Mouse (Mus musculus) thymus, postnatal 25 days (tissue): ENCODE data around the gene Myo1e.
"Not testable (repeated sequence)": the region's sequence is repeated elsewhere in the genome, so short reads cannot be mapped to it uniquely, and the experiment has no call there.

Experiments used
- DNase-seq: peaks from one replicate; pipeline ENCODE4 v3.0.0; 2022

Gene Myo1e

GRCm38 (mm10) chr9:70256027-70256426, 48.9 kb downstream of the Myo1e start:
- not testable (repeated sequence) for DNase-seq

DNA sequence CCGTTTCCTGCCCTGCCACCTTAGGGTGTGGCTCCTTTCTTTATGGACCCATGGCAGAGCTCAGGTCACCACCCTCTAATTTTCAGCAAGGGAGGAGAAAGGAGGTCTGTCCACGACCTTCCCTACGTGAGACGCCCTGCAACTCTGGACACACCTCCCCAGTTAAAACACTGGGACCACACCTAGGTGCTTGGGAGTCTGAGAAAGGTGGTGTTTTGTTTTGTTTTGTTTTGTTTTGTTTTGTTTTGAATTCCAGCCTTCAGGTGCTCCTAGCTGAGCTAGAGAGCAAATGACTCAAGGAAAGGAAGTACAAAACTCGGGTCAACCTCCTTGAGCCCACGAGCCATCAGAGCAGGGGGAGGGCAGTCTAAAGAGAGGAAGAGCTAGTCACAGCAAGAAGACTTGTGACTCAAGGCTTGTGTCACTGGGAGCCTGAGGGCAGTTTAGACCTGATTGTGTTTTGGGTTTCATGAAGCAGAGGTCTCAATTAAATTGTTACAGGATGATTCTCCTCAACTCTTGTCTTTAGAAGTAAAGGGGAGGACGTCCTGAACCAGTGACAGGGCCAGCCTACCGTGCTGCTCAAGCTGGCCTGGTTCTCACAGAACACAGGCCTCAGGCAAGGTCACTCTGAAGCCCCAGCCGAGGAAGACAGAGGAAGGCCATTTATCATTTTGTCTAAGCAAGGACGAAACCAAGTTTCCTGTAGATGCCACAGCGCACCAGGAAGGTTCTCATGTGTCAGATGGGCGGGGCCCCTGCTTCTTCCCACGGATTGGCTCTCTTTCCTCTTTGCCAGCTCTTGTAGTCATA, 50.3 kb downstream of the Myo1e start:
- peak; percentile 35 for DNase-seq

DNA sequence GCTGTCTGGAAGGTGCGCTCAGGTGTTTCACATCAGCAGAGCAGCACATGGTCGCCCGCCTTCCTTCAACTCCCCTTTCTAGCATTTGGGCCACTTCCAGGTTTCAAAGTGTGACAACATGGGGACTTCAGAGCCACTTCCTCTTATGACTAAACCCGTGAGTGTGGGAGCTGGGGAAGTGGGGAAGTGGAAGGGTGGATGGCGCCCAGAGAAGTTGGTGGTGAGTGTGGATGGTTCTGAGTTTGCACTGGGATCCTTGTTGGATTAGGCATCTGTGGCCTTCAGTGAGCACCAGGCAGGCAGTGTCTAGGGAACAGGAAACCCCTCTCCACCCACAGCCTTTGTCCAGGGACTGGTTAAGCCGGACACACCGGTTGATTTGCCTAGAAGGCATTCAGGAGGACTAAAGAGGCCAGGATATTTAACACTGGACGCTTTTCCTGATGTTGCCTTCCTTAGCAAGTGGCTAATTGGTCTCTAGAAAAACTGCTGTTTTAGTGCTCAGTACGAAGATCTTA, 53.2 kb downstream of the Myo1e start:
- DNase-seq: no peak

- DNase-seq: no peak
Measured at GRCm38 (mm10) chr9:70261646-70262045, 54.5 kb downstream of the Myo1e start.

DNA sequence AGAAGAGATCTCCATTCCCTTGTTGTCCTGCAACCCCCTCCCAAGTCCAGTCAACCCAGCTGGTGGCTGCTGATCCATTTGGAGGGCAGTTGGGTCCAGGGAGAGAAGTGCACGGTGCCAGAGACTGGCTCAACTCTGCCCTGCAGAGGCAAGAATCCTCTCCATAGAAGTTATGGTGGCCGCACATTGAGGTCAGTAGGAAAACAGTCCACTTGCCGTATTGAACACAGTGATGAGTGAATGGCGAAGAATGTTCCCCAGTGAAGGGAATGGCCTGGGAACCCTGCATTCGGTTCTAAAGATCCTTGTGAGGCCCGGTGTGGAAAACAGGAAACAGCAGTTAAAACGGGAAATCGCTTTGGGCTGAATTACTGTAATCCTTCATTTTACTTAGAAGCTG, 56.0 kb downstream of the Myo1e start:
- DNase-seq: no peak

DNA sequence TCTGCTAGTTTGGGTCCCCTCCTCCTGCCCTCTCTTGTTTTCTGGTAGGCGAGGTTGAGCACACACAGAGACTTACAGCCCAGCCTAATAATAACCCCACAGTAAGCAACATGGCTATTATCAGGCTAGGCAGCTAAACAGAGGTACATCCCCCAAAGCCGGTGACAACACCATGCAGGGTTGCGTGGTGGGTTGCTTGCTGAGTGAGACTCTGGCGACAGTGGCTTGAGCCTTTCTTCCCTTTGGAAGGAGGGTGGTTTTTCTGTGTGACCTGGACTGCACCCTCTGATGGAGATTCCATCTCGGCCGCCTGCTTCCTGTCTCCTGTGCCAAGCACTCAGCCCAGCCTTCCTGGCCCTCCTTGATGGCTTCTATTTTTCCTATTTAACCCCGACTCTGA, 56.6 kb downstream of the Myo1e start:
- DNase-seq: no peak

- DNase-seq: no peak
Measured at GRCm38 (mm10) chr9:70265513-70265912, 58.4 kb downstream of the Myo1e start.

DNA sequence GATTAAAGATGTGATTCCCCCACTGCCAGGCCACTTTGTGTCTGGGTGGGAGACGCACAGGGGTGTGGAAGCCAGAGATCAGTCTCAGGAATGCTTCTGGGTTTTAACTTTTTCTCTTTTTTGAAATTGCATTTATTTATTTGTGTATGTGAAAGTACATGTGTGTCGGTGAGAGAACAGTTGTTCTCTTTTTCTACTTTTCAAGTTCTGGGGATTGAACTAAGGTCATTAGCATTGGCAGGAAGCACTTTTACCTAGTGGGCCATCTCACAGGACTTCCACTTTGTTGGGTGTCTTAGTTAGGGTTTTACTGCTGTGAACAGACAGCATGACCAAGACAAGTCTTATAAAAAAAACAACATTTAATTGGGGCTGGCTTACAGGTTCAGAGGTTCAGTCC, 59.0 kb downstream of the Myo1e start:
- no peak for DNase-seq

DNA sequence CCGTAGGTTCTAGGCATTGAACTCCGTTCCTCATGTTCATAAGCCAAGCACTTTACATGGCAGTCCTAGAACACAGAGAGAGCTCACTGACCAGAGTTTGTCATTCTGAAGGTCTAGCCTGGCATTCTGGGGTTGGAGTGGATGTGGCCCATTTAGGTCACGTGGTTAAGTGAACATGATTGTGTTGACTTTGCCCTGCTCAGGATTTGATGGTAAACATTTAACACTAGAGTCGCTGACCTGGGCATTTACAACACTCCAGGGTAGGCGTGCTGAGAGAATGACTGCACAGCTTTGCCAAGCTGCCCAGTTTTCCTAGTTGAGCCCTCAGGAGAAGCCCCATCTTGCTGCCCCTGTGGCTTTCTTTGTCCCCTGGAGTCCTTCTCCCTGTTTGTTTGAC, 60.0 kb downstream of the Myo1e start:
- DNase-seq: no peak

DNA sequence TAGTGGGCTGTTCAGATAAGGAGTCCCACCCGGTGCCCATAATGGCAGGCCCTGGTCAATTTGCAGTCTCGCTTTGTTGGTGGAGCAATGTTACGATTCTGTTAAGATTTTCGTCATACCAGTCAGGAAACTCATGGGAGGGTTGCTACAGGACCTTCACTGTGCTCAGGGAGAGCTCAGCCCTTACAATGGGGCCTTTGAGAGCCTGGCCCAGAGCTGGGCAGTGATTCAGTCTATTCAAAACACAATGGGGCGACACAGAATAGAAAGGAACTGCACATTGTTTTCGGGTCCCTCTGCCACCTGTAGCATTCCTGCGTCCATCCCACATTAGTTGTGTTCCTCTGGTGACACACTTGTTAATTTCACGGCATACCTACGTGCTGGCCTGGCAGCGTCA, 62.2 kb downstream of the Myo1e start:
- no peak for DNase-seq

- no peak for DNase-seq
Measured at GRCm38 (mm10) chr9:70270468-70270867, 63.3 kb downstream of the Myo1e start.

DNA sequence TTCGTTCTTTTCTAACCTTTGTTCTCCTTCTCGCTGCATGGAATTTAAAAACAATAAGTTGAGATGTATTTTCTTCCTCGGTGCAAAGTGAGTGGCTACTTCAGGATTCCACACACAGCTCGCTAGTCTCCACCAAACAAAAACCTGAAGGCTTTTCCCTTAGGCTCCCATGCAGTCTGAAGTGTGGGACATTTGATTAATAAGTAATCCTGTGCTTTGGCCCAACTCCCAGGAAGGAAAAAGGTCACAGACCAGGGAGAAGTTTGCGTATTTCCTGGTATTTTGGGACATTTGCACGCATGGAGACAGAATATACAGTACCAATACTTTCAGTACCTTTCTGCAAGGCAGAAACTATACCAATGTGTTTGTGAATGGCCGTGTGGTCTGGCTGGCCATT, 64.0 kb downstream of the Myo1e start:
- no peak for DNase-seq

DNA sequence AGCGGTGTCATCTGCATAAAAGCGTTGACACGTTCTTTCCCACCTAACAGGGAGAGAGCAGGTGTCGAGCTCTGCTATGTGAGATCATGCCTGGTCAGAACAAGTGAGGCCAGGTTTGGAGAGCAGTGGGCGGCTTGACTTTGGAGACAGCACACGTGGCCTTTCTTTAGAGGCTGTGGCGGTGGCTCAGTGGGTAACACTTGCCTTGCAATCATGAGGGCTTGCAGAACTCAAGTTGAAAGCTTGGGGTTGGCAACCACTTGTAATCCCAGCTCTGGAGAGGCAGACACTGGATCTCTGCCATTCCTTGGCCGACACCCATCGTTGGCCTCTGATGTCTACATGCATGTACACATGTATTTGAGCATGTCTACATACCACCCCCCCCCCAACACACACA, 64.5 kb downstream of the Myo1e start:
- no peak for DNase-seq

DNA sequence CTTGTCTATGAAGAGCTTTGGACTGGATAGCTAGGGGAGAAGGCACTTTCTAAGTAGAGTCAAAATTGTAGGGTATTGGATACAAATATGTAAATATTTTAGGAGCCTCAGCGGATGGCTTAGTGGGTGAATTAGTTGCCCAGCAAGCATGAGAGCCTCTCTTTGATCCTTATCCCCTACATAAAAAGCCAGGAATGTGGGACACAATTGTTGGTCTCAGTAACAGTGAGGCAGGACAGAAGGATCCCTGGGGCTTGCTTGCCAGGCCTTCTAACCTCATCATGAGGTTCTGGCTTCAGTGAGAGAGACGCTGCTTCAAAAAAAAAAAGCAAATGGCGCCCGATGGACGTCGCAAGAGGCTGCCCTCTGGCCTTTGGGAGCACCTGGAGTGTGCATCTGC, 66.9 kb downstream of the Myo1e start:
- DNase-seq: no peak

DNA sequence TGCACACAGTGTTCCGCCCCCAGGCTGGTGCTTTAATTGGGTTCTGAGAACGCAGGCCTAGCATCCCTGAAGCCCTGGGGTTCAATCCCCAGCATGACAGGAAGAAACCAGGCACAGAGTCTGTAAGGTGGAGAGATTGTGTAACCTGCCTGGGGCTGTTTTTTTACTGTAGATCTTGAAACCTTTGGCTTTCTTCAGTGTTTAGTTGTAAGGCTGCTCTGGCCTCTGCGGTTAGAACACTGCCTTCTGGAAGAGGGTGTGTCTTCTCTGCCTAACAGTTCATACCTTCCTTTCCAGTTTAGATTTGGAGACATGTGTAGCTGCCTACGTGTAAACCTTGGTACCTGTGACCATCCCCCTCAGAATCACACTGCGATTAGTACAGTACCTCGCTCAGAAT, 67.3 kb downstream of the Myo1e start:
- DNase-seq: no peak

- no peak for DNase-seq
Measured at GRCm38 (mm10) chr9:70274887-70275555, 67.9 kb downstream of the Myo1e start.

- no peak for DNase-seq
Measured at GRCm38 (mm10) chr9:70277076-70277475, 69.9 kb downstream of the Myo1e start.

DNA sequence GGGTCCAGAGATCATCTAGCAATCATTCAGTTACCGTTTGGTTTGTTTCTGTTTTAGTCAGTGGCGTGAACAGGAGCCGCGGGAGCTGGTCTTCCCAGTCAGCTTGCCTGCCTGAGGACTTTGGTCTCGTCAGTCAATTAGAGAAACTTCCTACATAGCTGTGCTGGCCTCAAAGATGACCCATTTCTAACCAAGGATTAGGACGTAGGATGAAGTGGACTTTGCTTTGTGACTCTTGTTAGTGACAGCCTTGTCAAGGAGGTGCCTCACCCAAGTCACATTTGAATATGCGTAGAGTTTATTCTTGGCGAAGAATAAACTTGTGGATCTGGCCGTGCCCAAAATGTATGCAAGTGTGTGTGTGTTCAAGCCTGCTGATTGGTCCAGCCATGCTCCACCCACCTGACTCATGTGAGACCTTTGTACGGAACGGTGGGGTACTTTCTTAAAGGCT, 70.4 kb downstream of the Myo1e start:
- no peak for DNase-seq

DNA sequence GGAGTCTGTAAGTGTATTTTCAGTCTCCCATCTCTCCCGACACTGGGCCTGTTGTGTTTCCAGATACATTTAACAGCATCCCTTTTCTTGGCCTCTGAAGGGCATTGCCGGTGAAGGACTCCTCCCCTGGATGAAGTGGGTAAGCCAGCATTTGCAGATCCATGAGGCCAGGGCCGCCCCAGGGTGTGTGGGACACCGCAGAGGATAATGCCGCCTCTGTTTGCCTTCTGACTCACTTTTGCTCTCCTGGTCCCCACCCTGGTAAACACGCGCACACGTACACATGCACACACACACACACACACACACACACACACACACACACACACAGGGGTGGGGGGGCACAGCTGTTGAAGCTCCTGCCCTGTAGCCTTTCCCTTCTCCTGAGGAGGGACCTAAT, 74.3 kb downstream of the Myo1e start:
- DNase-seq: no peak

DNA sequence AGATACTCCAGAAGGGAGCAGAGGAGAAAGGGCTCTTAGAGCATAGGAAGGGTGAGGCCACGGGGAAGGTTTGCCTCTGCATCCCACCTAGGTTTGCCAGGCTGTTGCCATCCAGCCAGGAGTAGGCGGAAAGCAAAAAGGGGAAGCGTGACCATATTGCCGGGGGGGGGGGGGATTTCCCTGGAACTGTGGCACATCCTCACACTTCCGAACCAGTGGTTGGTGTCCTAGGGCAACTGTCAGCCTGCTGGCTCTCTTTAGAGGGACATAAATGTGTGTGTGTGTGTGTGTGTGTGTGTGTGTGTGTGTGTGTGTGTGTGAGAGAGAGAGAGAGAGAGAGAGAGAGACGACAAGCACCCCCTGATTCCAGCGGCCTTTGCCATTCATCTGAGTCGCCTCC, 75.0 kb downstream of the Myo1e start:
- no peak for DNase-seq

DNA sequence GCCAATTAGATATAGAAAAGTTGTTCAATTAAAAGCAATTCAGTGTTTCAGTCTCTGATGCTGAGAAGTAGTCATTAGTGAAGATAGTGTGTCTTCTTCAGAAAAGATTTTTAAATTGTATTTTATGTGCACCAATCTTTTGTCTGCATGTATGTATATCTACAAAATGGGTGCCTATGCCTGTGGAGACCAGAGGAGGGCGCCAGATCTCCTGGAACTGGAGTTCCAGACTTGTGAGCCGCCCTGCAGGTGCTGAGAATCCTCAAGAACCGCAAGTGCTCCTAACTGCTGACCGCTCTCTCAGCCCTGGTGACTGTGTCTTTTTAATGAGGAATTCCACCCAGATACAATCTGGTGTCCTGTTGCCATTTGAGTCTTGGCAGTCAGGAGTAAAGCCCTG, 76.0 kb downstream of the Myo1e start:
- DNase-seq: no peak

DNA sequence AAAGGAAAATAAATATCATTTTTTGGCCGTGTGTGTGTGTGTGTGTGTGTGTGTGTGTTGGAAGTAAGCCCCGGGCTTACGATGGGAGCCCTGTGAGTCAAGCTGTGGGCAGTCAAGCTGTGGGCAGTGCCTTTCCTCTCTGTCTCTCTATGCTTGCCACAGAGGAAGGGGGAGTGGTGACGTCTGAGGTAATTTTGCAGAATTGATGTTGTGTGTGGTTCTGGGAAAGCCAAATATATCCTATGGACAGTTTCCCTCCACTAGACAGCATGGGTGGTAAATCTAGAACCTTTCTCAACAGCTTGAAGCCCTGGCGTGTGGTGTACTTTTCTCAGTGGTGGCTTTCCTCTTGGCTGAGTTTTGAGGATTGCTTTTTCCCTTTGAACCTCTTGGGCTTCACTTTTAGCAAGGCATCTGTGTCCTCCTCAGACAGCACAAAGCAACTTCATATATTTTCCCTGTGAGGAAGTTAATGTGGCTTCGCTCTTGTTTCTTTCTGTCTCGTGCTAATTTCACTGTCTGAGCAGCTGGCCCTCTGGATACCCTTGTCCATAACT, 77.5 kb downstream of the Myo1e start:
- no peak for DNase-seq

DNA sequence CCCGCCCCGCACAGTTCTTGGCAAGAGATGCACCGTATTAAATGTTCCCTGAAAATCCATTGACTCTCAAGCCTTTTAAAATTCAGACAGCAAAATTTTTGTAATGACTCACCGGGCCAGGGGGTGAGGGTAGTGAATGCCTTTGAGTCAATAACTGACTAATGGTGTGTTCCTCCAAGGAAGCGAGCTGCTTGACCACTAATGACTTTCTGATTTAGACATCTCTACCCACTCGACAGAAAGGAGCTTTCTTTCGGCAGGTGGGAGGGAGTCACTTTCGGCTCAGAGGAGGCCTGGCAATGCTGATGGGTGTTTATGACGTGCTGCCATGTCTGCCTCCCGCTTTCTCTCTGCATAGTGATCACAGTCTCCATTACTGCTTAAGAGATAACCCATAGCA, 83.6 kb downstream of the Myo1e start:
- DNase-seq: no peak

DNA sequence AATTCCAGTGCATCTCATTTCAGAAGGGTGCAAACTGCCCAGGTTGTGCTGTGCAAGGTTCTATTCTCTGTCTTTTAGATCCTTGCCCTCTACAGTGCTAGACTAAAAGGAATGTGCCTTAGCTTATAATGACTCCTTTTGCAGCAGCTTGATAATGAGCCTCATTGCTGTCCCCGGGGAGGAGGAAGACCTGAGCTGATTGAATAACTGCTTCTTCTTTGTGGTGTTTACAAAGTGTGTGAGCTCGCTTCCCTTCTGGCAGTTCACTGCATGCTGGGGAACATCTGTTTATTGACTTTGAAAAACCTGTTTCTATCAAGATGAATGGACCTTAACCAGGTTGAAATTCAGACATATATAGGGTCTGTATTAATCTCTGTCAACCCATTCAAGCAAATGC, 89.8 kb downstream of the Myo1e start:
- no peak for DNase-seq
